Mouse (Mus musculus) heart, postnatal 0 days (tissue): ENCODE data around the gene Tmprss12. TPM values are rescaled to one million over a fixed set of nuclear protein-coding genes. Genes with fewer than 3 reads are reported as not detected.
"Not testable (repeated sequence)": the region's sequence is repeated elsewhere in the genome, so short reads cannot be mapped to it uniquely, and the experiment has no call there.

ENCODE experiments used
- ATAC-seq: fragments of 200-750 bp; cut with Nextera tagmentation; 2 replicates; pipeline ENCODE4 v1.8.0; 2017; ENCODE audit warnings: low read depth, moderate number of reproducible peaks, moderate library complexity; ENCODE audit not compliant: insufficient read depth
- DNase-seq: peaks from one replicate; pipeline ENCODE4 v3.0.0-alpha.2; 2016; ENCODE audit warnings: low spot score
- H3K27ac ChIP-seq: fragments of 300-500 bp; sonication (generic); 2 replicates; pipeline ENCODE4 v1.5.1; 2014; ENCODE audit warnings: low read depth, mild to moderate bottlenecking
- H3K27me3 ChIP-seq: fragments of 300-500 bp; sonication (generic); 2 replicates; pipeline ENCODE4 v1.6.1; 2014; ENCODE audit warnings: low read length, mixed read lengths; ENCODE audit not compliant: control insufficient read depth, insufficient read depth
- H3K36me3 ChIP-seq: fragments of 300-500 bp; sonication (generic); replicated peaks from 2 replicates; pipeline ENCODE4 v1.6.1; 2014; ENCODE audit warnings: low read length, mixed read lengths; ENCODE audit not compliant: control insufficient read depth, insufficient read depth
- H3K4me1 ChIP-seq: fragments of 300-500 bp; sonication (generic); 2 replicates; pipeline ENCODE4 v1.6.1; 2014; ENCODE audit warnings: antibody characterized with exemption; ENCODE audit not compliant: control insufficient read depth, insufficient read depth
- H3K4me2 ChIP-seq: fragments of 300-500 bp; sonication (generic); 2 replicates; pipeline ENCODE4 v1.6.1; 2014; ENCODE audit warnings: low read depth, mild to moderate bottlenecking, low read length, moderate library complexity
- H3K4me3 ChIP-seq: fragments of 300-500 bp; sonication (generic); 2 replicates; pipeline ENCODE4 v1.5.1; 2014; ENCODE audit warnings: low read depth, low read length
- H3K9ac ChIP-seq: fragments of 300-500 bp; sonication (generic); replicated peaks from 2 replicates; pipeline ENCODE4 v1.6.1; 2014; ENCODE audit warnings: low read depth, low read length, mixed read lengths
- H3K9me3 ChIP-seq: fragments of 300-500 bp; sonication (generic); replicated peaks from 2 replicates; pipeline ENCODE4 v1.6.1; 2016; ENCODE audit warnings: low read length; ENCODE audit not compliant: control insufficient read depth
- CTCF ChIP-seq: IDR thresholded peaks from 2 replicates; pipeline ENCODE4 v1.5.1; 2016; ENCODE audit warnings: antibody characterized with exemption, control low read depth, low read depth
- EP300 ChIP-seq: IDR thresholded peaks from 2 replicates; pipeline ENCODE4 v1.6.1; 2016; ENCODE audit warnings: antibody characterized with exemption, low read depth
- WGBS: fragments of 180-500 bp; shearing (Covaris S2); extraction: QIAGEN DNeasy Blood & Tissue Kit; methylation state at CpG from one replicate; pipeline ENCODE4 v1.1.7; 2014; 5-methylcytosine and 5-hydroxymethylcytosine counted together
- polyA plus RNA-seq: library from polyadenylated mRNA; unstranded; fragments of >200 nt; fragmentation: Nextera tagmentation; extraction: Ambion mirVana; gene quantifications from 2 replicates; pipeline ENCODE4 v1.2.1, GENCODE M21; 2015
- total RNA-seq: library from RNA; depleted of rRNA; stranded (reverse); fragments of >200 nt; gene quantifications from 2 replicates; pipeline ENCODE4 v1.2.3, GENCODE M21; 2014; ENCODE audit warnings: low replicate concordance

Tmprss12 gene
- total and polyA plus RNA-seq, 2 experiments from 2014 or later = not detected

DNA sequence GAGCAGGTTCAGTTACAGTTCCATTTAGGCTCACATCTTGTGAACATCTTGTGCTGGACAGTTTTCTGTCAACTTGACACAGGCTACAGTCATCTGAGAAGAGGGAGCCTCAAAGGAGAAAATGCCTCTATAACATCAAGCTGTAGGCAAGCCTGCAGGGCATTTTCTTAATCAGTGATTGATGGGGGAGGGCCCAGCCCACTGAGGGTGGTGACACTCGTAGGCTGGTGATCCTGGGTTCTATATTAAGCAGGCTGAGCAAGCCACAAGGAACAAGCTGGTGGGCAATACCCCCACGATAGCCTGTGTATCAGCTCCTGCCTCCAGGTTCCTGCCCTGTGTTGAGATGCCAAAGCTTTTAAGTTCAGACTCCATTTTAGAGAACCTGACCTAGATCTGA lies 11.7 kb upstream of the Tmprss12 start:
- Histone ChIP-seq H3K27ac (no peak overlapping the region), H3K9ac (no peak overlapping the region), H3K4me1 (no peaks in the 10 kb centered on the region), H3K27me3 (no peaks in the 10 kb centered on the region), H3K4me2 (no peak overlapping the region), H3K4me3 (no peak overlapping the region), H3K9me3 (no peaks in the 10 kb centered on the region; the same call in 1 of the 2 replicates), H3K36me3 (no peaks in the 10 kb centered on the region)
- ATAC-seq (no peak), DNase-seq (no peak)
- TF ChIP-seq EP300 (no peak), CTCF (no peak)
- WGBS = 67% methylated on average over 2 of the region's 2 CpGs

DNA sequence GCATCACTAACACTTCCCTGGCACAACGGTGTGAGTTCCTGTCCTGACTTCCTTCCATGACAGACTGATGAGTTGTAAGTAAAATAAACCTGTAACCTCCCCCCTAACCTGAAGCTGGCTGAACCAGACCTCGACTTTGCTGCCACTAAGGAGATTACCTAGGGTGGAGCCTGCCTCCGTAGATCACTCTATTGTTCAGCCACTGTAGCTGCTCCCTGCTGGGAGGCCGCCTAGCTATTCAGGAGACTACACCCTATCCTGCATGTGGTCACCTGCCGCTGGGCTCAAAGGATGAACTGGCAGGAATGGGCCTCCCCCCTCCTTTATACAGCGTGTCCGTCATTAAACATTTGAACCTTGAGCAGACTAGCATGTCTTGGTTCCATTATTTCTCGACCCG lies 10.9 kb upstream of the Tmprss12 start:
- no peaks in the 10 kb centered on the region for H3K36me3 ChIP-seq
- H3K9me3 ChIP-seq = no peaks in the 10 kb centered on the region; the same call in 1 of the 2 replicates
- H3K4me3 ChIP-seq = no peak overlapping the region
- ATAC-seq (no peak), DNase-seq (no peak)
- H3K9ac ChIP-seq = no peak overlapping the region
- no peak overlapping the region for H3K27ac ChIP-seq
- TF ChIP-seq CTCF = no peak
- no peak for TF ChIP-seq EP300
- no peak overlapping the region for H3K4me2 ChIP-seq
- 27% methylated on average over 9 of the region's 9 CpGs for WGBS
- no peaks in the 10 kb centered on the region for H3K27me3 ChIP-seq
- H3K4me1 ChIP-seq = no peaks in the 10 kb centered on the region

DNA sequence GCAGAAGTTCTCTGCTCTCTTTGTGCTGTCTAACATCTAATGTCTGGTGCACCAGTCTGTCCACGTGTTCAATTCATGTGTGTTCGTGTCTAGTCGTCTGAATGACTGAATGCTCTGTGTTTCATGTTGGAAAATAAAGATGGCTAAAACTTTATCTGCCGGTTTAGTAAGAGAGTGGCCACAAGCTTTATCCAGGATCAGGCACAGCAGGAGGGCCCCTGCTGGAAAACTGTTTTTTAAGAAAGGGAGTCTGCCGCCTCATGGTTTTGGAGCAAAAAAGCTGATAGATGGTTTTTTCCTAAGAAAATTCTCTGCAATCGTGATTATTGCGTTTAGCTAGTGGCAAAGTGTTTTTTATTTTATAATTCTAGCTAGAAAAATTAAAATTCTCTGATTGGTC lies 10.0 kb upstream of the Tmprss12 start:
- not testable (repeated sequence) for DNase-seq, H3K9ac ChIP-seq
- WGBS = 43% methylated on average over 7 of the region's 7 CpGs

GRCm38 (mm10) chr15:100271411-100271810 lies 9.2 kb upstream of the Tmprss12 start:
- Histone ChIP-seq H3K27me3 (no peaks in the 10 kb centered on the region), H3K4me2 (no peak overlapping the region), H3K4me3 (no peak overlapping the region), H3K36me3 (no peaks in the 10 kb centered on the region), H3K9ac (no peak overlapping the region), H3K9me3 (no peaks in the 10 kb centered on the region; the same call in 1 of the 2 replicates), H3K4me1 (no peaks in the 10 kb centered on the region), H3K27ac (no peak overlapping the region)
- no peak for DNase-seq
- no peak for TF ChIP-seq EP300
- no peak for ATAC-seq
- 74% methylated on average over 14 of the region's 14 CpGs for WGBS

More for the DNA sequence above, 10.0 kb upstream of the Tmprss12 start:
- not testable (repeated sequence) for H3K36me3 ChIP-seq, H3K4me2 ChIP-seq, H3K4me3 ChIP-seq, H3K27ac ChIP-seq, H3K4me1 ChIP-seq, H3K9me3 ChIP-seq, ATAC-seq, H3K27me3 ChIP-seq

GRCm38 (mm10) chr15:100273791-100274308 lies 6.8 kb upstream of the Tmprss12 start:
- H3K27ac ChIP-seq, H3K36me3 ChIP-seq, H3K9ac ChIP-seq, H3K9me3 ChIP-seq, H3K4me2 ChIP-seq, DNase-seq, H3K4me3 ChIP-seq, H3K27me3 ChIP-seq, ATAC-seq, H3K4me1 ChIP-seq: not testable (repeated sequence)
- WGBS = 91% methylated on average over 4 of the region's 4 CpGs

- Histone ChIP-seq H3K4me1 (no peaks in the 10 kb centered on the region), H3K4me3 (no peak overlapping the region), H3K27me3 (no peaks in the 10 kb centered on the region), H3K27ac (no peak overlapping the region), H3K36me3 (no peaks in the 10 kb centered on the region), H3K4me2 (no peak overlapping the region), H3K9ac (no peak overlapping the region), H3K9me3 (no peaks in the 10 kb centered on the region)
- ATAC-seq (no peak), DNase-seq (no peak)
- WGBS = 79% methylated on average over 7 of the region's 7 CpGs
- TF ChIP-seq EP300 = no peak
- TF ChIP-seq CTCF = no peak
Observed at GRCm38 (mm10) chr15:100274790-100275559, 5.7 kb upstream of the Tmprss12 start.
